Comparison of ENCODE assay signal across 8 mouse cellular contexts in the genomic region with DNA sequence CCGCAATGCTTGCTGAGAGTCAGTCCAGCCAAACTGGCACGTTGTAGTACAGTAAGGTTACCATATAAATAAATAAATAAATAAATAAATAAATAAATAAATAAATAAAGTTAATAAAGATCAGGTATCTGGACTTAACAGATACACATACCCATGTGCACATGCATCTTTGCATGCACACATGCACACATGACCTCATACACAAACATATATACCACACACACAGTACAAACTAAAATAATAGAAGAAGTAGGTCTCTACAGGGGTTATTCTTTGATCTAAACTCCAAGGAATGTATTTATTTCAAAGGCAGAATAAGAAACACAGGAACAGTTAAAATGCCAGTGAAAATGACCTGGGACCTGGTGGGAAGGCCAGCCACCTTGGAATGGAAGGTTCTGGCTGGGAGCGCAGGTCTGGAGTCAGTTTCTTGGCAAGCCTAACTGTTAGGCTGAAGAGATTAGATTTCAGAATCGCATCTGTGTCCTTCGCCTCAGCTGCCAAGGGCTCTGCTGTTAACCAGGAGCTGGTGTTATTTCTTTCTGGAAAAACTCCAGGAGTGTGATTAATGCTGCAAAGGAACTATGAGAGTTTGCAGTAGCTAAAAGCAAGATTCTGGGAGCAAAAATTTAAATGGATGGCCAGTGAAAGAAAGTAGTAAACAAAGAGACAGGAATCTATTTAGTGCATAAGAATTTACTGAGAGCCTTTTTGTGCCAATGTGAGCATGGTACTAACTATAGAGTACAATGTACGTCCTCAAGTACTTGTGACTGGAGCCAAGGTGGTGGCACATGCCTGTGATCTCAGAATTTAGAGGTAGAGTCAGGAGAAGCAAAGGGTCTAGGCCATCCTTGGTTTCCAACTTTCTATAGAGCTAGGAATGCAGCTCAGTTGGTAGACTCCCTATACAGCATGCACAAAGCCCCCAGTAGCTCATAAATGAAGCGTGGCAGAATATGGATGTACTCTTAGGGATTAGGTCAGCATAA. TPM values are rescaled to one million over a fixed set of nuclear protein-coding genes. Genes with fewer than 3 reads are reported as not detected.
DNase-seq lines count a peak whose midpoint lies in the region; ATAC-seq and TF ChIP-seq lines count a peak whose summit lies in the region.
"Had no signal": no experiment of that assay in that cellular context is flagged by ENCODE, and none has a peak within 500 bp of the region (broad histone marks: within the 10 kb centered on the region; RNA-seq: fewer than 3 reads in every experiment).

No protein-coding gene starts in this region.

- no peaks in the 10 kb centered on the region for H3K9me3 ChIP-seq in limb, embryonic 14.5 days (ENCODE audit: control insufficient read depth, low read length)
- H3K9me3 ChIP-seq: midbrain, embryonic 12.5 days had no signal

- TF ChIP-seq POLR2A in limb, embryonic 14.5 days (IDR thresholded peaks at IDR 0.05; ENCODE audit: borderline replicate concordance, extremely low read depth, insufficient read depth, insufficient read length): no peak

- H3K4me1 ChIP-seq in limb, embryonic 14.5 days (ENCODE audit: control insufficient read depth, insufficient read depth, low read length): peaks cover 11% of the 10 kb centered on the region
- H3K4me1 ChIP-seq: midbrain, embryonic 12.5 days had no signal

- DNase-seq in left cerebral cortex, adult 9 months (ENCODE audit: low spot score in 2 of 2): peak; percentile 10 to 13
- DNase-seq in left cerebral cortex, adult 11 months (ENCODE audit: low spot score): no peak
- peak; percentile 76 for DNase-seq in adrenal gland, postnatal 14 days
- peak; percentile 31 to 51 for DNase-seq in gastrocnemius, postnatal 36 days
- DNase-seq in limb, embryonic 14.5 days (ENCODE audit: low spot score): peak; percentile 89
- no peak for DNase-seq in layer of hippocampus, postnatal 25 days (ENCODE audit: extremely low spot score in 1 of 2, low spot score in 1 of 2)
- no peak for DNase-seq in left cerebral cortex, adult 2 months (ENCODE audit: extremely low spot score in 1 of 2, low spot score in 2 of 2)

- no peak for TF ChIP-seq CTCF in left cerebral cortex, adult 2 months (IDR thresholded peaks at IDR 0.05)

- no peaks in the 10 kb centered on the region for H3K36me3 ChIP-seq in limb, embryonic 14.5 days (ENCODE audit: control insufficient read depth, insufficient read depth, low read length)
- H3K36me3 ChIP-seq: midbrain, embryonic 12.5 days had no signal

- peak; percentile 74 for ATAC-seq in limb, embryonic 14.5 days (ENCODE audit: low FRiP score, low read depth)

- H3K9ac ChIP-seq in limb, embryonic 14.5 days (ENCODE audit: low read depth, low read length, severe bottlenecking): no peak overlapping the region
- H3K9ac ChIP-seq: midbrain, embryonic 12.5 days had no signal

- intact Hi-C loops in gastrocnemius, postnatal 36 days (cut with DNase I): no loop called here
- intact Hi-C loops in left cerebral cortex, adult 2 months (cut with DNase I): no loop called here

- H3K4me2 ChIP-seq in limb, embryonic 14.5 days (replicated peaks; ENCODE audit: low read depth, low read length, severe bottlenecking): no peak overlapping the region
- H3K4me2 ChIP-seq: midbrain, embryonic 12.5 days had no signal

- no peak overlapping the region for H3K4me3 ChIP-seq in limb, embryonic 14.5 days (replicated peaks; ENCODE audit: low read length)
- no peak overlapping the region for H3K4me3 ChIP-seq in left cerebral cortex, adult 2 months
- H3K4me3 ChIP-seq: midbrain, embryonic 12.5 days had no signal

- H3K27ac ChIP-seq in limb, embryonic 14.5 days (replicated peaks; ENCODE audit: low read depth, low read length): peak overlapping the region; percentile 38; the same call in 1 of the 2 replicates
- H3K27ac ChIP-seq in left cerebral cortex, adult 2 months: no peak overlapping the region
- H3K27ac ChIP-seq: midbrain, embryonic 12.5 days had no signal

- 56% methylated on average over 7 of the region's 7 CpGs for WGBS in limb, embryonic 14.5 days

- no peaks in the 10 kb centered on the region for H3K27me3 ChIP-seq in limb, embryonic 14.5 days (ENCODE audit: control insufficient read depth, insufficient read depth, low read length)
- H3K27me3 ChIP-seq: midbrain, embryonic 12.5 days had no signal

RNA-seq across cellular contexts. Expression of a gene that starts 18.1 kb away (rescaled TPM):
- total RNA-seq in adrenal gland, postnatal 14 days (2021): 40.4 and 46.4 TPM in 2 replicates
- 10 to 100 TPM; 14.8 to 18.8 TPM for total RNA-seq in gastrocnemius, postnatal 36 days (2021)
- polyA plus RNA-seq in limb, embryonic 14.5 days (2012; rRNA removed): 45.6 and 46.1 TPM in 2 replicates
- polyA plus RNA-seq in limb, embryonic 14.5 days (2014; fragmentation: Nextera tagmentation; extraction: Ambion mirVana): 60.4 and 64.0 TPM in 2 replicates
- 10 to 100 TPM; 28.2 to 32.4 TPM for total RNA-seq in layer of hippocampus, postnatal 25 days (2021)
- total RNA-seq in left cerebral cortex, adult 2 months (2021): 10 to 100 TPM; 21.0 TPM

Comparison
In these comparisons a context has a peak if more than half of its experiments do, and no peak if none do; other contexts are left out.
1. DNase-seq: peak in left cerebral cortex, adult 9 months (2 of 2), adrenal gland, postnatal 14 days (single experiment), gastrocnemius, postnatal 36 days (2 of 2) and limb, embryonic 14.5 days (single experiment); none in left cerebral cortex, adult 11 months (single experiment), layer of hippocampus, postnatal 25 days (0 of 2) and left cerebral cortex, adult 2 months (0 of 2).